ENCODE assay signal across 27 mouse cellular contexts in genomic region chr13:51609231-51609630, GRCm38 (mm10). TPM values are rescaled to one million over a fixed set of nuclear protein-coding genes. Genes with fewer than 3 reads are reported as not detected.
DNase-seq lines count a peak whose midpoint lies in the region; ATAC-seq and TF ChIP-seq lines count a peak whose summit lies in the region.
"Had no signal": no experiment of that assay in that cellular context is flagged by ENCODE, and none has a peak within 500 bp of the region (broad histone marks: within the 10 kb centered on the region; RNA-seq: fewer than 3 reads in every experiment).

No protein-coding gene starts in this region.

- 93% methylated on average over 6 of the region's 7 CpGs for WGBS in intestine, postnatal 0 days
- WGBS in intestine, embryonic 16.5 days: 94% methylated on average over 7 of the region's 7 CpGs
- WGBS in lung, embryonic 14.5 days: 95% methylated on average over 7 of the region's 7 CpGs
- 95% methylated on average over 5 of the region's 7 CpGs for WGBS in stomach, postnatal 0 days

- no peak overlapping the region for H3K4me3 ChIP-seq in intestine, postnatal 0 days (ENCODE audit: low read depth, low read length)
- H3K4me3 ChIP-seq in intestine, embryonic 16.5 days (ENCODE audit: low read length): no peak overlapping the region
- no peak overlapping the region for H3K4me3 ChIP-seq in lung, embryonic 14.5 days (ENCODE audit: low read depth, low read length)
- H3K4me3 ChIP-seq in MEL (ENCODE audit: control insufficient read depth in 1 of 2, insufficient read depth in 1 of 2, low read depth in 2 of 2, low read length in 2 of 2): no peak overlapping the region
- no peak overlapping the region for H3K4me3 ChIP-seq in stomach, postnatal 0 days (ENCODE audit: low read depth, low read length)
- H3K4me3 ChIP-seq: embryonic facial prominence, embryonic 13.5 days; erythroblast, embryonic 14.5 days; forebrain, embryonic 13.5 days; hindbrain, embryonic 10.5 days; lung, embryonic 15.5 days had no signal

- DNase-seq in lung, embryonic 14.5 days: no peak
- DNase-seq in lung, postnatal 4 days: no peak
- peak; percentile 23 for DNase-seq in MEL (ENCODE audit: low read depth, low spot score)
- no peak for DNase-seq in stomach, postnatal 0 days (ENCODE audit: low spot score)
- DNase-seq in adrenal gland, postnatal 4 days (ENCODE audit: low spot score in 2 of 2): no peak
- DNase-seq: adrenal gland, postnatal 10 days; cerebellum, adult 2 months; cerebellum, postnatal 36 days; embryo, embryonic 11 days; kidney, adult 11 months; lung, postnatal 36 days; thymus, postnatal 25 days had no signal

- no peaks in the 10 kb centered on the region for H3K79me2 ChIP-seq in MEL (ENCODE audit: control insufficient read depth, insufficient read depth, low read length, poor library complexity)

- no peak for TF ChIP-seq EP300 in MEL (IDR thresholded peaks at IDR 0.05; ENCODE audit: low read depth in 1 of 2, low read length in 2 of 2)
- no peak for TF ChIP-seq EP300 in stomach, postnatal 0 days (optimal IDR thresholded peaks at IDR 0.05)

- H3K36me3 ChIP-seq in intestine, postnatal 0 days (ENCODE audit: control insufficient read depth, insufficient read depth): no peaks in the 10 kb centered on the region
- no peaks in the 10 kb centered on the region for H3K36me3 ChIP-seq in intestine, embryonic 16.5 days (ENCODE audit: control insufficient read depth, insufficient read depth, low read length)
- no peaks in the 10 kb centered on the region for H3K36me3 ChIP-seq in lung, embryonic 14.5 days (ENCODE audit: insufficient read depth)
- H3K36me3 ChIP-seq in MEL (ENCODE audit: control insufficient read depth in 1 of 2, insufficient read depth in 2 of 2, low read length in 2 of 2): no peaks in the 10 kb centered on the region
- no peaks in the 10 kb centered on the region for H3K36me3 ChIP-seq in stomach, postnatal 0 days (ENCODE audit: control insufficient read depth, insufficient read depth, low read length)
- H3K36me3 ChIP-seq: embryonic facial prominence, embryonic 13.5 days; hindbrain, embryonic 10.5 days; lung, embryonic 15.5 days had no signal

- TF ChIP-seq POLR2A in MEL (IDR thresholded peaks at IDR 0.05; ENCODE audit: control insufficient read depth in 1 of 2, insufficient read depth in 1 of 2, low read depth in 1 of 2, low read length in 2 of 2, poor library complexity in 1 of 2): no peak

- no peak overlapping the region for H3K27ac ChIP-seq in intestine, postnatal 0 days (ENCODE audit: low read depth, low read length)
- H3K27ac ChIP-seq in intestine, embryonic 16.5 days (ENCODE audit: low read length): no peak overlapping the region
- H3K27ac ChIP-seq in lung, embryonic 14.5 days (ENCODE audit: low read depth): no peak overlapping the region
- no peak overlapping the region for H3K27ac ChIP-seq in MEL (ENCODE audit: control insufficient read depth, low read depth, low read length)
- H3K27ac ChIP-seq in stomach, postnatal 0 days (replicated peaks): no peak overlapping the region
- H3K27ac ChIP-seq: embryonic facial prominence, embryonic 13.5 days; forebrain, embryonic 13.5 days; hindbrain, embryonic 10.5 days; lung, embryonic 15.5 days had no signal

- TF ChIP-seq CTCF in intestine, postnatal 0 days (IDR thresholded peaks at IDR 0.05; ENCODE audit: low read depth): 0 out of 2 replicates have a peak, but pooled peaks have one; percentile 19
- peak; percentile 18; the same call in 1 of the 2 replicates for TF ChIP-seq CTCF in lung, embryonic 14.5 days (IDR thresholded peaks at IDR 0.05; ENCODE audit: low read depth)
- peak; percentile 11 to 37 (median 26); a peak in 3 of 6 replicates for TF ChIP-seq CTCF in MEL (IDR thresholded peaks at IDR 0.05 in 2 of 3, conservative IDR thresholded peaks at IDR 0.05 in 1 of 3; ENCODE audit: control insufficient read depth in 1 of 3, insufficient read depth in 1 of 3, low read depth in 2 of 3, low read length in 3 of 3, poor library complexity in 1 of 3, severe bottlenecking in 1 of 3)
- TF ChIP-seq CTCF in stomach, postnatal 0 days (IDR thresholded peaks at IDR 0.05; ENCODE audit: low read depth): peak; percentile 31

- no peak for ATAC-seq in intestine, postnatal 0 days
- ATAC-seq in intestine, embryonic 16.5 days: no peak
- ATAC-seq in lung, embryonic 14.5 days (ENCODE audit: insufficient read depth): no peak
- no peak for ATAC-seq in stomach, postnatal 0 days (ENCODE audit: low FRiP score, low TSS enrichment)
- ATAC-seq in monocyte, adult 5-6 weeks (replicated peaks; ENCODE audit: insufficient number of reproducible peaks, low FRiP score, low TSS enrichment, poor library complexity, severe bottlenecking): no peak
- ATAC-seq: activated CD4-positive, CD25-positive, alpha-beta regulatory T cell, adult 4 months; forebrain, embryonic 13.5 days; hindbrain, embryonic 16.5 days; midbrain, embryonic 16.5 days; Patski had no signal

- no peaks in the 10 kb centered on the region for H3K9me3 ChIP-seq in intestine, postnatal 0 days (ENCODE audit: control insufficient read depth)
- no peaks in the 10 kb centered on the region for H3K9me3 ChIP-seq in intestine, embryonic 16.5 days (ENCODE audit: control insufficient read depth, low read length)
- no peaks in the 10 kb centered on the region for H3K9me3 ChIP-seq in lung, embryonic 14.5 days (ENCODE audit: low read depth, low read length)
- H3K9me3 ChIP-seq in MEL (replicated peaks; ENCODE audit: insufficient read depth, low read length): no peaks in the 10 kb centered on the region
- H3K9me3 ChIP-seq in stomach, postnatal 0 days (ENCODE audit: control insufficient read depth, low read length): no peaks in the 10 kb centered on the region
- H3K9me3 ChIP-seq: embryonic facial prominence, embryonic 13.5 days; forebrain, embryonic 13.5 days; hindbrain, embryonic 10.5 days; lung, embryonic 15.5 days had no signal

- H3K4me2 ChIP-seq in intestine, postnatal 0 days (replicated peaks; ENCODE audit: low read depth): no peak overlapping the region
- H3K4me2 ChIP-seq in intestine, embryonic 16.5 days (ENCODE audit: low read depth, low read length): no peak overlapping the region
- no peak overlapping the region for H3K4me2 ChIP-seq in lung, embryonic 14.5 days
- no peak overlapping the region for H3K4me2 ChIP-seq in stomach, postnatal 0 days (replicated peaks; ENCODE audit: low read depth)
- H3K4me2 ChIP-seq: embryonic facial prominence, embryonic 13.5 days; forebrain, embryonic 13.5 days; heart, embryonic 11.5 days; lung, embryonic 15.5 days had no signal

- no peak overlapping the region for H3K9ac ChIP-seq in intestine, postnatal 0 days (ENCODE audit: low read depth, low read length)
- H3K9ac ChIP-seq in intestine, embryonic 16.5 days (ENCODE audit: low read depth, low read length): no peak overlapping the region
- H3K9ac ChIP-seq in lung, embryonic 14.5 days: no peak overlapping the region
- no peak overlapping the region for H3K9ac ChIP-seq in MEL (ENCODE audit: control insufficient read depth, low read depth, low read length, poor library complexity, severe bottlenecking)
- no peak overlapping the region for H3K9ac ChIP-seq in stomach, postnatal 0 days (ENCODE audit: low read length)
- H3K9ac ChIP-seq: embryonic facial prominence, embryonic 13.5 days; forebrain, embryonic 13.5 days; lung, embryonic 15.5 days had no signal

- H3K4me1 ChIP-seq in intestine, postnatal 0 days (replicated peaks; ENCODE audit: control insufficient read depth, insufficient read depth, low read length): no peaks in the 10 kb centered on the region
- H3K4me1 ChIP-seq in intestine, embryonic 16.5 days (ENCODE audit: control insufficient read depth, insufficient read depth, low read length): no peaks in the 10 kb centered on the region
- H3K4me1 ChIP-seq in lung, embryonic 14.5 days (ENCODE audit: insufficient read depth): 0 out of 2 replicates have a peak, but pooled peaks cover 3% of the 10 kb centered on the region
- no peaks in the 10 kb centered on the region for H3K4me1 ChIP-seq in MEL (ENCODE audit: control insufficient read depth in 1 of 2, insufficient read depth in 2 of 2, low read length in 2 of 2)
- no peaks in the 10 kb centered on the region for H3K4me1 ChIP-seq in stomach, postnatal 0 days (replicated peaks; ENCODE audit: control insufficient read depth, insufficient read depth)

- no peaks in the 10 kb centered on the region for H3K27me3 ChIP-seq in intestine, postnatal 0 days (replicated peaks; ENCODE audit: control insufficient read depth, insufficient read depth, low read length)
- no peaks in the 10 kb centered on the region for H3K27me3 ChIP-seq in intestine, embryonic 16.5 days (replicated peaks; ENCODE audit: control insufficient read depth, insufficient read depth, low read length)
- H3K27me3 ChIP-seq in lung, embryonic 14.5 days (ENCODE audit: insufficient read depth, low read length): no peaks in the 10 kb centered on the region
- H3K27me3 ChIP-seq in MEL (ENCODE audit: control insufficient read depth in 1 of 2, insufficient read depth in 2 of 2, low read length in 2 of 2): no peaks in the 10 kb centered on the region
- H3K27me3 ChIP-seq in stomach, postnatal 0 days (ENCODE audit: control insufficient read depth, insufficient read depth, low read length): no peaks in the 10 kb centered on the region
- H3K27me3 ChIP-seq: embryonic facial prominence, embryonic 13.5 days; forebrain, embryonic 13.5 days; lung, embryonic 15.5 days had no signal

- peak; percentile 25 for TF ChIP-seq RAD21 in MEL (IDR thresholded peaks at IDR 0.05; ENCODE audit: low read depth, low read length)

RNA-seq across cellular contexts. Expression of gene Cks2, which starts 35.8 kb away (rescaled TPM):
- 109 and 119 TPM in 2 replicates for polyA plus RNA-seq in intestine, postnatal 0 days (2015; fragmentation: Nextera tagmentation; extraction: Ambion mirVana)
- 247 and 266 TPM in 2 replicates for polyA plus RNA-seq in intestine, embryonic 16.5 days (2015; fragmentation: Nextera tagmentation; extraction: Ambion mirVana)
- 426 and 436 TPM in 2 replicates for polyA plus RNA-seq in lung, embryonic 14.5 days (2014; fragmentation: Nextera tagmentation; extraction: Ambion mirVana)
- 297 and 388 TPM in 2 replicates for total RNA-seq in MEL (2012; rRNA removed)
- polyA plus RNA-seq in MEL (2012; ENCODE audit: insufficient read depth in 1 of 2, insufficient read length in 2 of 2, low read depth in 1 of 2, low replicate concordance in 2 of 2, missing spikeins in 1 of 2): 100 to 1,000 TPM; 243 to 846 TPM
- polyA plus RNA-seq in stomach, postnatal 0 days (2015; fragmentation: Nextera tagmentation; extraction: Ambion mirVana): 97.1 and 128 TPM in 2 replicates
- total RNA-seq in monocyte, adult 5-6 weeks (2017): 55.0 to 244 TPM (median 181 TPM) in 3 replicates
- total RNA-seq in adrenal gland, postnatal 4 days (2021): 10 to 100 TPM; 49.0 to 49.5 TPM

RNA-seq across cellular contexts. Expression of gene Shc3, which starts 40.0 kb away (rescaled TPM):
- polyA plus RNA-seq in intestine, postnatal 0 days (2015; fragmentation: Nextera tagmentation; extraction: Ambion mirVana): 0.17 TPM in 2 replicates
- 0.07 and 0.16 TPM in 2 replicates for polyA plus RNA-seq in intestine, embryonic 16.5 days (2015; fragmentation: Nextera tagmentation; extraction: Ambion mirVana)
- polyA plus RNA-seq in lung, embryonic 14.5 days (2014; fragmentation: Nextera tagmentation; extraction: Ambion mirVana): not detected in 2 replicates
- not detected in 2 replicates for total RNA-seq in MEL (2012; rRNA removed)
- not detected for polyA plus RNA-seq in MEL (2012; ENCODE audit: insufficient read depth in 1 of 2, insufficient read length in 2 of 2, low read depth in 1 of 2, low replicate concordance in 2 of 2, missing spikeins in 1 of 2)
- polyA plus RNA-seq in stomach, postnatal 0 days (2015; fragmentation: Nextera tagmentation; extraction: Ambion mirVana): 0.28 and 0.31 TPM in 2 replicates
- total RNA-seq in monocyte, adult 5-6 weeks (2017): not detected in 3 replicates
- total RNA-seq in adrenal gland, postnatal 4 days (2021): 1 to 10 TPM; 3.1 to 4.0 TPM
- total RNA-seq: neutrophil, adult 5-6 weeks had no signal
- polyA plus RNA-seq: activated CD4-positive, CD25-positive, alpha-beta regulatory T cell, adult 4 months; erythroblast, embryonic 14.5 days; liver, adult 2 months had no signal

RNA-seq across cellular contexts. Expression of gene Secisbp2, which starts 42.3 kb away (rescaled TPM):
- polyA plus RNA-seq in intestine, postnatal 0 days (2015; fragmentation: Nextera tagmentation; extraction: Ambion mirVana): 20.2 and 26.1 TPM in 2 replicates
- 23.7 and 28.9 TPM in 2 replicates for polyA plus RNA-seq in intestine, embryonic 16.5 days (2015; fragmentation: Nextera tagmentation; extraction: Ambion mirVana)
- 26.1 and 31.3 TPM in 2 replicates for polyA plus RNA-seq in lung, embryonic 14.5 days (2014; fragmentation: Nextera tagmentation; extraction: Ambion mirVana)
- 23.4 and 26.0 TPM in 2 replicates for total RNA-seq in MEL (2012; rRNA removed)
- polyA plus RNA-seq in MEL (2012; ENCODE audit: insufficient read depth in 1 of 2, insufficient read length in 2 of 2, low read depth in 1 of 2, low replicate concordance in 2 of 2, missing spikeins in 1 of 2): 10 to 100 TPM; 28.5 to 76.4 TPM
- polyA plus RNA-seq in stomach, postnatal 0 days (2015; fragmentation: Nextera tagmentation; extraction: Ambion mirVana): 21.2 and 21.4 TPM in 2 replicates
- total RNA-seq in monocyte, adult 5-6 weeks (2017): 44.5 to 74.8 TPM (median 45.5 TPM) in 3 replicates
- total RNA-seq in adrenal gland, postnatal 4 days (2021): 10 to 100 TPM; 23.4 to 32.4 TPM
